Mouse (Mus musculus): ENCODE measurements around the gene Armc8.

GRCm38 (mm10) chr9:99484632-99485031, 84.1 kb downstream of the Armc8 start:
- no peak for TF ChIP-seq POLR2A (IDR thresholded peaks at IDR 0.05; ENCODE audit: low read depth, low read length)
- no peak for TF ChIP-seq CTCF (IDR thresholded peaks at IDR 0.05; ENCODE audit: borderline replicate concordance, insufficient read depth, low read length)

Data from embryonic fibroblast, embryonic 13.5 days (primary cell).